Mouse (Mus musculus): ENCODE measurements at regions not wholly inside any gene's neighbourhood (a gene's known extent, or its start where the extent isn't known, plus 50 kb on each side); places are given as distances from the start of the nearest gene placed in this dataset.
"Not testable (repeated sequence)": the region's sequence is repeated elsewhere in the genome, so short reads cannot be mapped to it uniquely, and the experiment has no call there.

DNA sequence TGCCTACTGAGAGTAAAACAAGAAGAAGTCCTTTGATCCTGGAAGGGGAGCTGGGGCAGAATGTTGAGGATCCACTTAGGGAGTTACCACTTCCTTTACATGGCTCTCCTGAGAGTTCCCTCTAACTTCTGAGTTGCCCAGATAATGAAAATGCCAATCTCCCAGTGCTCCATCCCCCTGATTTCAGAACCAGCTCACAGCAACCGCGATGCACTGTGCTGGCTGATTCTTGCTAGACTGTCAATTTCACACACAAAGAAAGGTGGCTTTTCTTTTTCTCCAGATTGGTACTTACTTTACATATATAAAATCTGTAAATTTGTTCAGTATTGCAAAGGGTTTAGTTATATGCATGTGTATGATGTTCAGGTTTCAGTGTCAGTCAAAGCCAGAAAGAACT is 1248.1 kb upstream of the Adam24 start:
- Histone ChIP-seq H3K36me3 (ENCODE audit: control insufficient read depth, insufficient read depth, low read length) (no peaks in the 10 kb centered on the region), H3K27ac (ENCODE audit: low read depth, low read length) (no peak overlapping the region), H3K4me2 (no peak overlapping the region), H3K4me1 (ENCODE audit: control insufficient read depth, insufficient read depth, low read length) (no peaks in the 10 kb centered on the region), H3K9ac (ENCODE audit: low read length) (no peak overlapping the region), H3K4me3 (ENCODE audit: low read depth, low read length) (no peak overlapping the region), H3K27me3 (ENCODE audit: control insufficient read depth, insufficient read depth, low read length) (no peaks in the 10 kb centered on the region), H3K9me3 (ENCODE audit: control insufficient read depth, low read length) (no peaks in the 10 kb centered on the region)
- ATAC-seq (ENCODE audit: low FRiP score) (no peak), DNase-seq (ENCODE audit: low spot score, missing footprints) (no peak)
- 74% methylated on average over 2 of the region's 2 CpGs for WGBS

DNA sequence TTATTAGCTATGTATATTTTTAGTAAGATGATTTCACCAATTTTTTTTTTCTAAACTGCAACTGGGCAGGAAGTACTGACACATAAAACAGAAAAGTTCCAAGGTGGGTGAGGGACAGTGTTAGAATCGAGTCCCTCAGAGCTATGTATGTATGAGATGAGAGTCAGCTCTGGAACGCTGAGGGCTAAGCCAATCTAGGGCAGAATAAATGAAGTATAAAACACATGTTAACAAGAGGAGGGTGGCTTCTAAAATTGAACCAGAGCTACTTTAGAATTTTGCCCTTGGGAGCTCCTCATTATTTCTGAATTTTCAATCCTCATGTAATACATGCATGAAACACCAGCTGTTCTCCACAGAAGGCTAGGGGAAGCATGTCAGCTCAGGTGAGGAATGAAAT is 1247.5 kb upstream of the Adam24 start:
- DNase-seq (ENCODE audit: low spot score, missing footprints): no peak
- no peaks in the 10 kb centered on the region for H3K36me3 ChIP-seq (ENCODE audit: control insufficient read depth, insufficient read depth, low read length)
- H3K4me2 ChIP-seq: no peak overlapping the region
- H3K9ac ChIP-seq (ENCODE audit: low read length): no peak overlapping the region
- no peak for ATAC-seq (ENCODE audit: low FRiP score)
- no peak overlapping the region for H3K27ac ChIP-seq (ENCODE audit: low read depth, low read length)
- H3K27me3 ChIP-seq (ENCODE audit: control insufficient read depth, insufficient read depth, low read length): no peaks in the 10 kb centered on the region
- H3K4me3 ChIP-seq (ENCODE audit: low read depth, low read length): no peak overlapping the region
- WGBS: 78% methylated on average over 2 of the region's 2 CpGs
- H3K4me1 ChIP-seq (ENCODE audit: control insufficient read depth, insufficient read depth, low read length): no peaks in the 10 kb centered on the region
- H3K9me3 ChIP-seq (ENCODE audit: control insufficient read depth, low read length): no peaks in the 10 kb centered on the region

DNA sequence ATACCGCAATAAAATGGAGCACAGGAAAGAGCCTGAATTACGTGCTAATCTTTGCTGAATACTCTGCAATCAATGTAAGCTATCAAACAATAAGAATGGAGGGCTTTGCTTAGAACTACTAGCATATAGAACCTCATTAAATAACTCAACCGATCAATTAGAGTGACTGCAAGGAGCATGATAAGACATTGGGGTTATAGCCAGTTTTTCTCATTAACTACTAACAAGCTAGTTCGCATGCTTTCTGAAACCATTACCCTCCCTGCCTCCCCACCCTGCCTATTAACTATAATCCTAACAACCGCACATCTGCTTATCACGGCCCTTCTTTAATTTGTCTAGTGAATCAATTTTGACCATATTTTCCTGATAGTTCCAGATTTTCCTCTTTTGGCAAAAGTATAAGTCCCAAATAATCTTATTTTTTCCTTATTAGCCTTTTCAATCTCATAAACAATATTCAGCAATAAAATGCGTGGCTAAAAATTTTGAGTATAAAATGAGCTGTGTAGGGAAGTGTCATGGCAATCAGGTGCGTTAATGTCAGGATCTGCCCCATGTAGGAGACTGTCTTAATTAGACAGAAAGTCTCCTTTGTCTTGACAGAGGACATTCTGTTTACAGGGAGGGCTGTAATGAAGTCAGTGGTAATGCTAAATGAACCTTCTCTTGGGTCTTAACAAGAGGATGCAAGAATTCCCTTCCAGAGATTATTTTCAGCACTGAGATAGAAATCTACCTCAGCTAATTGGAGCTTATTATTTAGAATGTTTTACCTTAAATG is 1234.1 kb upstream of the Adam24 start:
- no peak overlapping the region for H3K4me2 ChIP-seq
- DNase-seq (ENCODE audit: low spot score, missing footprints) (no peak), ATAC-seq (ENCODE audit: low FRiP score) (peak; percentile 38; the same call in 1 of the 2 replicates)
- no peak overlapping the region for H3K4me3 ChIP-seq (ENCODE audit: low read depth, low read length)
- H3K9me3 ChIP-seq (ENCODE audit: control insufficient read depth, low read length): no peaks in the 10 kb centered on the region
- no peaks in the 10 kb centered on the region for H3K4me1 ChIP-seq (ENCODE audit: control insufficient read depth, insufficient read depth, low read length)
- H3K36me3 ChIP-seq (ENCODE audit: control insufficient read depth, insufficient read depth, low read length): no peaks in the 10 kb centered on the region
- no peak overlapping the region for H3K27ac ChIP-seq (ENCODE audit: low read depth, low read length)
- 90% methylated on average over 8 of the region's 8 CpGs for WGBS
- H3K27me3 ChIP-seq (ENCODE audit: control insufficient read depth, insufficient read depth, low read length): no peaks in the 10 kb centered on the region
- no peak overlapping the region for H3K9ac ChIP-seq (ENCODE audit: low read length)

DNA sequence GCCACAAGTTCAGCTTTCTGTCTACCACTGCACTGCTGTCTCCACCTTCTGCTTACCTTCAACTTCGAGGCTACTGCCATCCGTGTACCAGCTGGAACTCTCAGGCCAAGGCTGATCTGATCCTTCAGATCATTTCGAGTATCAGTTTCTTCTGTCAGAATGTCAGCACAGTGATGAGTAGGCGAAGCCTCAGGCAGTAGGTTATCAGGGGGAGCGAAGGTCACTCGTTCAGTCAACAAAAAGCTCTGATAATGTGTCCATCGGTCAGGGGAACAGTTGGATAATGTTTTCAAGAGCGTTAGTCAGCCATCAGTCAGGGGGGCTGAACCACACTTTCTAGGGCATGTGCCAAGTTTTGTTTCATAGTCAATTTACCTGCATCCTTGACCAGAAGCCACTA is 1183.7 kb upstream of the Adam24 start:
- 88% methylated on average over 8 of the region's 8 CpGs for WGBS

DNA sequence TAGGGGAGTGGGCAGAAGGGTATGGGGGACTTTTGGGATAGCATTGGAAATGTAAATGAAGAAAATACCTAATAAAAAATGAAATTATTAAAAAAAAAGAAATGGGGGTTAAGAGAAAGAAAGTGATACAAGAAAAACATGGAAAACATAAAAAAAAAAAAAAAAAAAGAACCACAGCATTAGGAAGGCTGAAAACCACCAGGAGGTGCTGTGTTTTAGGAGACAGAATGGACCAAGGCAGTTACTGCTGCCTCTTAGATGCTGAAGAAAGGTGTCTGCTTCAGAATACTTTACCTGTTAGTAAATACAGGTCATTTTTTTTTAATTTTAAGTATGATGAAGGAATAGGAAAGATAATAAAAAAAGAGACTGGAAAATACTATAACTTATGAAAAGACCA is 1174.5 kb upstream of the Adam24 start:
- no peak for ATAC-seq (ENCODE audit: low FRiP score)
- H3K9ac ChIP-seq (ENCODE audit: low read length): no peak overlapping the region
- DNase-seq (ENCODE audit: low spot score, missing footprints): no peak
- no peaks in the 10 kb centered on the region for H3K4me1 ChIP-seq (ENCODE audit: control insufficient read depth, insufficient read depth, low read length)
- no peak overlapping the region for H3K4me2 ChIP-seq
- H3K9me3 ChIP-seq (ENCODE audit: control insufficient read depth, low read length): no peaks in the 10 kb centered on the region
- H3K27ac ChIP-seq (ENCODE audit: low read depth, low read length): no peak overlapping the region
- H3K27me3 ChIP-seq (ENCODE audit: control insufficient read depth, insufficient read depth, low read length): no peaks in the 10 kb centered on the region
- H3K4me3 ChIP-seq (ENCODE audit: low read depth, low read length): no peak overlapping the region
- no peaks in the 10 kb centered on the region for H3K36me3 ChIP-seq (ENCODE audit: control insufficient read depth, insufficient read depth, low read length)

More for the DNA sequence above, 1183.7 kb upstream of the Adam24 start:
- DNase-seq (ENCODE audit: low spot score, missing footprints); H3K4me3 ChIP-seq (ENCODE audit: low read depth, low read length); H3K4me1 ChIP-seq (ENCODE audit: control insufficient read depth, insufficient read depth, low read length); H3K4me2 ChIP-seq; H3K9ac ChIP-seq (ENCODE audit: low read length); H3K27ac ChIP-seq (ENCODE audit: low read depth, low read length); ATAC-seq (ENCODE audit: low FRiP score); H3K36me3 ChIP-seq (ENCODE audit: control insufficient read depth, insufficient read depth, low read length); H3K9me3 ChIP-seq (ENCODE audit: control insufficient read depth, low read length); H3K27me3 ChIP-seq (ENCODE audit: control insufficient read depth, insufficient read depth, low read length): not testable (repeated sequence)

DNA sequence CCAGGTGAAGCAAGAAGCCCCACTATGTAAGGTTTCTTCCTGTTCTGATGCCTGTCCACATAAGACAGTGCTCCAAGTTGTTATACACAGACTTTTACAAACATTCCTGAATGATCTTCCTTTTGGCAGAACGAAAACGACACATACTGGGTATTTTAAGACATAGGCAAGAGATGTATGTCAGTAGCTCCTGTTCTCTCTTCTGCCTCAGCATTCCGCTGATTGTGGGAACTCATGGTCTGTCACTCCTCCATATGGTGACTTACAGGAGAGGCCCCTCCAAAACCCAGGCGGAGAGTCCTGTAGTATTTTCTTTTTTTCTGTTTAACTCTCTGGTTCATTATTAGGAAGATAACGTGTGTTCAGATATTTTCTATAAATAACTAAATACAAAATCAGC is 1170.6 kb upstream of the Adam24 start:
- H3K36me3 ChIP-seq (ENCODE audit: control insufficient read depth, insufficient read depth, low read length): no peaks in the 10 kb centered on the region
- H3K9ac ChIP-seq (ENCODE audit: low read length): no peak overlapping the region
- DNase-seq (ENCODE audit: low spot score, missing footprints) (no peak), ATAC-seq (ENCODE audit: low FRiP score) (no peak)
- no peak overlapping the region for H3K4me3 ChIP-seq (ENCODE audit: low read depth, low read length)
- H3K9me3 ChIP-seq (ENCODE audit: control insufficient read depth, low read length): no peaks in the 10 kb centered on the region
- no peak overlapping the region for H3K27ac ChIP-seq (ENCODE audit: low read depth, low read length)
- no peaks in the 10 kb centered on the region for H3K27me3 ChIP-seq (ENCODE audit: control insufficient read depth, insufficient read depth, low read length)
- WGBS: 85% methylated on average over 5 of the region's 5 CpGs
- no peaks in the 10 kb centered on the region for H3K4me1 ChIP-seq (ENCODE audit: control insufficient read depth, insufficient read depth, low read length)
- H3K4me2 ChIP-seq: no peak overlapping the region

DNA sequence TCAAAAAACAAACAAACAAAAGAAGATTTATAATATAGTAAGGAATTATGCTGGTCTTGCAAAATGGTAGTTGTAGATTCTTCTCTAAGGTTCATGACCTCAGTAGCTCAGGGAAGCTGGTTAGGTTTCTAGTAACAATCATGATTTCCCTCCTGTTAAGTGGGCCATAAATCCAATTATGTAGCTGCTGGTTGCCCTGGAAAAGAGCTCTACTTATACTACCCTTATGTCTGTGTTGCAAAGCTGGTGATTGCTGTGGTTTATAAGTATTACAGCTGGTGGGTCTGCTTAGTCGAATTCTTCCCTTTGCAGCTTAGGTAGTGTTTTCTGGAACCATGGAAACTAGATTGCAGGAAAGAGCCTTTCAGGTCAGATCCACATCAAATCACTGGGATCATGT is 1161.9 kb upstream of the Adam24 start:
- Histone ChIP-seq H3K9me3 (ENCODE audit: control insufficient read depth, low read length) (no peaks in the 10 kb centered on the region), H3K9ac (ENCODE audit: low read length) (no peak overlapping the region), H3K27ac (ENCODE audit: low read depth, low read length) (no peak overlapping the region), H3K36me3 (ENCODE audit: control insufficient read depth, insufficient read depth, low read length) (no peaks in the 10 kb centered on the region), H3K27me3 (ENCODE audit: control insufficient read depth, insufficient read depth, low read length) (no peaks in the 10 kb centered on the region), H3K4me2 (no peak overlapping the region), H3K4me3 (ENCODE audit: low read depth, low read length) (no peak overlapping the region), H3K4me1 (ENCODE audit: control insufficient read depth, insufficient read depth, low read length) (no peaks in the 10 kb centered on the region)
- DNase-seq (ENCODE audit: low spot score, missing footprints): no peak
- 76% methylated on average over 1 of the region's 1 CpGs for WGBS
- ATAC-seq (ENCODE audit: low FRiP score): no peak

All from midbrain, embryonic 11.5 days (tissue).